Mouse (Mus musculus) heart, postnatal 36 days (tissue): ENCODE data around the gene Slc29a2. TPM values are rescaled to one million over a fixed set of nuclear protein-coding genes. Genes with fewer than 3 reads are reported as not detected.

Experiments used
- DNase-seq, 2 experiments: peaks; one replicate each; pipeline ENCODE4 v3.0.0; 2021 to 2022
- intact Hi-C: fragments of 180-260 bp; cut with DNase I; formaldehyde crosslinking; loops from one replicate; pipeline ENCODE4 v1.15.1; 2025
- total RNA-seq, 2 experiments: library from RNA; stranded (reverse); gene quantifications; 2 replicates each; pipeline ENCODE4 v1.2.3; 2021

Slc29a2 gene
- total RNA-seq, 2 experiments from 2014 or later: 12.7 to 13.2 TPM

- DNase-seq: no peak
- intact Hi-C loops: loop anchor here (1.0 kb wide), 1 partner anchor 17 kb away; no protein-coding TSS in a partner anchor
Observed at GRCm38 (mm10) chr19:5056251-5056650, 32.6 kb downstream of the Slc29a2 start.

GRCm38 (mm10) chr19:5057876-5058775, 34.5 kb downstream of the Slc29a2 start:
- no peak for DNase-seq
- intact Hi-C loops: no loop called here

- DNase-seq: no peak
- intact Hi-C loops: no loop called here
Observed at GRCm38 (mm10) chr19:5058801-5059771, 35.4 kb downstream of the Slc29a2 start.

- peak; percentile 48 to 65 for DNase-seq
- intact Hi-C loops: no loop called here
Observed at GRCm38 (mm10) chr19:5060365-5061330, 37.0 kb downstream of the Slc29a2 start.

- no peak for DNase-seq
- intact Hi-C loops: no loop called here
Observed at GRCm38 (mm10) chr19:5062041-5062440, 38.4 kb downstream of the Slc29a2 start.

- DNase-seq: peak; percentile 47 to 62
- intact Hi-C loops: no loop called here
Observed at GRCm38 (mm10) chr19:5062446-5062845, 38.8 kb downstream of the Slc29a2 start.

GRCm38 (mm10) chr19:5065104-5065503, 41.4 kb downstream of the Slc29a2 start:
- intact Hi-C loops: no loop called here
- no peak for DNase-seq

- peak in 1 of 2 experiments; percentile 42 for DNase-seq
- intact Hi-C loops: no loop called here
Observed at GRCm38 (mm10) chr19:5067040-5067799, 43.6 kb downstream of the Slc29a2 start.

- intact Hi-C loops: no loop called here
- DNase-seq: peak; percentile 75 to 81
Observed at GRCm38 (mm10) chr19:5067867-5068569, 44.4 kb downstream of the Slc29a2 start, which contains the start of gene Cd248. Gene Cd248, plus strand, starts transcription at chr19:5068078.

GRCm38 (mm10) chr19:5068570-5069234, 45.0 kb downstream of the Slc29a2 start:
- intact Hi-C loops: no loop called here
- DNase-seq: peak in 1 of 2 experiments; percentile 17

GRCm38 (mm10) chr19:5069486-5069885, 45.8 kb downstream of the Slc29a2 start:
- no peak for DNase-seq
- intact Hi-C loops: no loop called here

GRCm38 (mm10) chr19:5069978-5070377, 46.3 kb downstream of the Slc29a2 start:
- no peak for DNase-seq
- intact Hi-C loops: no loop called here

- intact Hi-C loops: no loop called here
- no peak for DNase-seq
Observed at GRCm38 (mm10) chr19:5071077-5071476, 47.4 kb downstream of the Slc29a2 start.

- peak; percentile 73 to 81 for DNase-seq
- intact Hi-C loops: no loop called here
Observed at GRCm38 (mm10) chr19:5071545-5072369, 48.1 kb downstream of the Slc29a2 start.

GRCm38 (mm10) chr19:5072389-5073019, 48.8 kb downstream of the Slc29a2 start:
- intact Hi-C loops: loop anchor here (1.0 kb wide), 2 partner anchors 16 to 57 kb away; no protein-coding TSS in a partner anchor
- no peak for DNase-seq

GRCm38 (mm10) chr19:5073028-5073427, 49.4 kb downstream of the Slc29a2 start:
- intact Hi-C loops: loop anchor here (1.0 kb wide), 2 partner anchors 17 to 58 kb away; no protein-coding TSS in a partner anchor
- peak; percentile 66 to 81 for DNase-seq
